Mouse (Mus musculus) neutrophil, adult 59 days (primary cell): ENCODE results near the gene Emcn. TPM values are rescaled to one million over a fixed set of nuclear protein-coding genes. Genes with fewer than 3 reads are reported as not detected.

Experiments
- total RNA-seq, 2 experiments: library from RNA; stranded (reverse); gene quantifications; 1 replicate in 1 of 2; 2 replicates in 1 of 2; pipeline ENCODE4 v1.2.4; 2023

The Emcn gene
- under 1 TPM; 0.26 to 0.51 TPM for total RNA-seq

DNA sequence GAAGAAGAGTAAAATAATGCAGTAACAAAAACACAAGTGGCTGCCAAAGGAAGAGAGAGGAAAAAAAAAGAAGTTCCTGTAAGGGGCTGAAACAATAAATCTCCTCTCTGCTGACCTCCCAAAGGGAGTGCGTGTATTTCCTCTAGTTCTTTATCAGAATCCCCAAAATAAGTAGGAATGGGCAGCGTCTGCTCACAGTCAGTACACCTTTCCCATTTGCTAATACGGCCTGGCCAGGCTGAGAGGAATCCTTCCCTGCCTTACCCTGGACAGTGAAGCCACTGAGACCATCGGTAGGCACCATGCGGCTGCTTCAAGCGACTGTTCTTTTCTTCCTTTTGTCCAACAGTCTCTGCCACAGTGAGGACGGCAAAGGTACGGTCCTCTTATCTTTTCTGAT is at the start of gene Emcn:
Gene Emcn (plus strand): TSS at position 130 of the 400 bp plus-strand sequence.

